Mouse (Mus musculus): ENCODE results near the gene Rorc. TPM values are rescaled to one million over a fixed set of nuclear protein-coding genes. Genes with fewer than 3 reads are reported as not detected.

Gene Rorc
- total and polyA plus RNA-seq, 3 experiments: not detected

DNA sequence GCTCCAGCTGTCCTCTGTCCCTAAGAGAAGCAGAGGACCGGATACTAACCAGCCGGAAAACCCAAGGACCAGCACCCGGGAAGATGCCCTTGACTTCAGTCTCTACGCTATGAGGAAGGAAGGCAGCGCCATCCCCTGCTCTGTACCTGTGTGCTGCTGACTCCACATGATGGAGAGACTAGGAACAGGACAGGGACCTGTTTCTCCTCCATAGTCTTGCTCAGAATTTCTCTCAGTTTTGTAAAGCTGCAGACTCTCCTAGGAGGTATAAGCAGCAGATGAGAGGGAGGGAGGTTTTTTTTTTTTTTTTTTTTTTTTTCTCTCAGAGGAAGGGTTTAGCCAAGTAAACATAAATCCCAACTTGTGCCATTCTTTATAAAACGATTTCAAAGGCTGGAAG is 25.6 kb downstream of the Rorc start, which contains the start of gene Lingo4:
Lingo4 (plus strand) TSS at position 301 of the 400 bp plus-strand sequence.
- no peaks in the 10 kb centered on the region for H3K9me3 ChIP-seq (replicated peaks; ENCODE audit: insufficient read depth, low read length)
- H3K36me3 ChIP-seq (ENCODE audit: control insufficient read depth in 1 of 2, insufficient read depth in 2 of 2, low read length in 2 of 2): no peaks in the 10 kb centered on the region
- no peak within 1 kb of the TSS for H3K27ac ChIP-seq (ENCODE audit: control insufficient read depth, low read depth, low read length)
- peaks cover 15 to 18% of the 10 kb centered on the region in 2 experiments for H3K27me3 ChIP-seq (ENCODE audit: control insufficient read depth in 1 of 2, insufficient read depth in 2 of 2, low read length in 2 of 2)
- H3K4me3 ChIP-seq (ENCODE audit: control insufficient read depth in 1 of 2, insufficient read depth in 1 of 2, low read depth in 2 of 2, low read length in 2 of 2): no peak within 1 kb of the TSS
- no peak within 1 kb of the TSS for H3K9ac ChIP-seq (ENCODE audit: control insufficient read depth, low read depth, low read length, poor library complexity, severe bottlenecking)
- no peaks in the 10 kb centered on the region for H3K79me2 ChIP-seq (ENCODE audit: control insufficient read depth, insufficient read depth, low read length, poor library complexity)
- no peak for TF ChIP-seq RAD21 (IDR thresholded peaks at IDR 0.05; ENCODE audit: low read depth, low read length)
- TF ChIP-seq ZMIZ1 (IDR thresholded peaks at IDR 0.05; ENCODE audit: low read depth, low read length): no peak
- no peak for TF ChIP-seq SIN3A (IDR thresholded peaks at IDR 0.05; ENCODE audit: low read length)
- TF ChIP-seq KAT2A (conservative IDR thresholded peaks at IDR 0.05; ENCODE audit: low read depth, low read length): no peak
- TF ChIP-seq HCFC1 (IDR thresholded peaks at IDR 0.05; ENCODE audit: low read depth, low read length): no peak
- TF ChIP-seq BHLHE40 (IDR thresholded peaks at IDR 0.05; ENCODE audit: borderline replicate concordance, low read depth, low read length): no peak
- no peak for TF ChIP-seq USF1 (IDR thresholded peaks at IDR 0.05; ENCODE audit: low read depth, low read length)
- TF ChIP-seq RCOR1 (IDR thresholded peaks at IDR 0.05; ENCODE audit: low read depth, low read length): no peak
- no peak for TF ChIP-seq ZNF384 (IDR thresholded peaks at IDR 0.05; ENCODE audit: low read depth, low read length)
- TF ChIP-seq MXI1 (IDR thresholded peaks at IDR 0.05; ENCODE audit: low read depth, low read length): no peak
- no peak for TF ChIP-seq MAX (IDR thresholded peaks at IDR 0.05; ENCODE audit: low read length)
- no peak for TF ChIP-seq TBP (IDR thresholded peaks at IDR 0.05; ENCODE audit: low read depth, low read length)
- no peak for TF ChIP-seq ZKSCAN1 (IDR thresholded peaks at IDR 0.05; ENCODE audit: low read depth, low read length)
- no peak for TF ChIP-seq ZC3H11A (IDR thresholded peaks at IDR 0.05; ENCODE audit: low read depth, low read length)
- TF ChIP-seq MYC (IDR thresholded peaks at IDR 0.05; ENCODE audit: low read depth, low read length): no peak
- TF ChIP-seq ELF1 (IDR thresholded peaks at IDR 0.05; ENCODE audit: low read depth, low read length): no peak
- H3K4me1 ChIP-seq (ENCODE audit: control insufficient read depth in 1 of 2, insufficient read depth in 2 of 2, low read length in 2 of 2): no peaks in the 10 kb centered on the region
- DNase-seq (ENCODE audit: low read depth, low spot score): no peak

GRCm38 (mm10) chr3:94398943-94399481 is 26.4 kb downstream of the Rorc start:
- no peak overlapping the region for H3K4me3 ChIP-seq (ENCODE audit: control insufficient read depth in 1 of 2, insufficient read depth in 1 of 2, low read depth in 2 of 2, low read length in 2 of 2)

More at GRCm38 (mm10) chr3:94398943-94399481, 26.4 kb downstream of the Rorc start:
- TF ChIP-seq ETS1 (IDR thresholded peaks at IDR 0.05; ENCODE audit: low read depth, low read length) (no peak), TAL1 (IDR thresholded peaks at IDR 0.05; ENCODE audit: low read length) (no peak), ZMIZ1 (IDR thresholded peaks at IDR 0.05; ENCODE audit: low read depth, low read length) (no peak), POLR2A (IDR thresholded peaks at IDR 0.05; ENCODE audit: control insufficient read depth in 1 of 2, insufficient read depth in 1 of 2, low read depth in 1 of 2, low read length in 2 of 2, poor library complexity in 1 of 2) (no peak), MEF2A (IDR thresholded peaks at IDR 0.05; ENCODE audit: extremely low read depth, insufficient replicate concordance, low read depth, low read length, poor library complexity, severe bottlenecking) (no peak), HCFC1 (IDR thresholded peaks at IDR 0.05; ENCODE audit: low read depth, low read length) (no peak), POLR2AphosphoS5 (IDR thresholded peaks at IDR 0.05; ENCODE audit: borderline replicate concordance, low read depth, low read length) (no peak), MAZ (IDR thresholded peaks at IDR 0.05; ENCODE audit: low read depth, low read length) (no peak), MYB (IDR thresholded peaks at IDR 0.05; ENCODE audit: low read depth, low read length) (no peak), RCOR1 (IDR thresholded peaks at IDR 0.05; ENCODE audit: low read depth, low read length) (no peak), SIN3A (IDR thresholded peaks at IDR 0.05; ENCODE audit: low read length) (no peak), MAX (IDR thresholded peaks at IDR 0.05; ENCODE audit: low read length) (no peak), UBTF (IDR thresholded peaks at IDR 0.05; ENCODE audit: borderline replicate concordance, insufficient read depth, low read depth, low read length) (no peak)
- no peak for DNase-seq (ENCODE audit: low read depth, low spot score)
- H3K27ac ChIP-seq (ENCODE audit: control insufficient read depth, low read depth, low read length): no peak overlapping the region
- H3K9me3 ChIP-seq (replicated peaks; ENCODE audit: insufficient read depth, low read length): no peaks in the 10 kb centered on the region
- no peaks in the 10 kb centered on the region for H3K79me2 ChIP-seq (ENCODE audit: control insufficient read depth, insufficient read depth, low read length, poor library complexity)
- H3K4me1 ChIP-seq (ENCODE audit: control insufficient read depth in 1 of 2, insufficient read depth in 2 of 2, low read length in 2 of 2): no peaks in the 10 kb centered on the region
- H3K9ac ChIP-seq (ENCODE audit: control insufficient read depth, low read depth, low read length, poor library complexity, severe bottlenecking): no peak overlapping the region
- no peaks in the 10 kb centered on the region for H3K36me3 ChIP-seq (ENCODE audit: control insufficient read depth in 1 of 2, insufficient read depth in 2 of 2, low read length in 2 of 2)
- H3K27me3 ChIP-seq (ENCODE audit: control insufficient read depth in 1 of 2, insufficient read depth in 2 of 2, low read length in 2 of 2): peaks cover 15 to 18% of the 10 kb centered on the region in 2 experiments

All from MEL (cell line).